Mouse (Mus musculus): Measurements from ENCODE around the gene Scrn3. TPM values are rescaled to one million over a fixed set of nuclear protein-coding genes. Genes with fewer than 3 reads are reported as not detected.

Scrn3 gene
- polyA plus RNA-seq, 1 experiment from 2014 or later = 17.0 TPM

GRCm38 (mm10) chr2:73347136-73347535 lies 34.7 kb downstream of the Scrn3 start:
- H3K9me3 ChIP-seq (ENCODE audit: control insufficient read depth, low read length) = no peaks in the 10 kb centered on the region
- no peak for ATAC-seq (ENCODE audit: insufficient number of reproducible peaks, low FRiP score, low TSS enrichment, low read depth)
- H3K9ac ChIP-seq (ENCODE audit: low read length) = no peak overlapping the region
- H3K27ac ChIP-seq (replicated peaks; ENCODE audit: low read depth, low read length) = no peak overlapping the region
- peak; percentile 52 for DNase-seq (ENCODE audit: low spot score)
- WGBS = 46% methylated on average over 6 of the region's 6 CpGs
- H3K27me3 ChIP-seq (ENCODE audit: control insufficient read depth, insufficient read depth, low read length) = no peaks in the 10 kb centered on the region
- H3K4me2 ChIP-seq (ENCODE audit: low read depth, severe bottlenecking) = no peak overlapping the region
- no peak overlapping the region for H3K4me3 ChIP-seq (ENCODE audit: low read depth, low read length)
- peaks cover 9% of the 10 kb centered on the region; the same call in 1 of the 2 replicates for H3K4me1 ChIP-seq (ENCODE audit: control insufficient read depth, insufficient read depth, low read length)
- no peaks in the 10 kb centered on the region for H3K36me3 ChIP-seq (ENCODE audit: control insufficient read depth, insufficient read depth, low read length)

- Histone ChIP-seq H3K9ac (ENCODE audit: low read length) (no peak overlapping the region), H3K36me3 (ENCODE audit: control insufficient read depth, insufficient read depth, low read length) (no peaks in the 10 kb centered on the region), H3K27ac (replicated peaks; ENCODE audit: low read depth, low read length) (no peak overlapping the region), H3K27me3 (ENCODE audit: control insufficient read depth, insufficient read depth, low read length) (no peaks in the 10 kb centered on the region), H3K9me3 (ENCODE audit: control insufficient read depth, low read length) (no peaks in the 10 kb centered on the region), H3K4me2 (ENCODE audit: low read depth, severe bottlenecking) (no peak overlapping the region), H3K4me1 (ENCODE audit: control insufficient read depth, insufficient read depth, low read length) (peaks cover 9% of the 10 kb centered on the region; the same call in 1 of the 2 replicates), H3K4me3 (ENCODE audit: low read depth, low read length) (no peak overlapping the region)
- no peak for DNase-seq (ENCODE audit: low spot score)
- no peak for ATAC-seq (ENCODE audit: insufficient number of reproducible peaks, low FRiP score, low TSS enrichment, low read depth)
- 38% methylated on average over 9 of the region's 9 CpGs for WGBS
Observed at GRCm38 (mm10) chr2:73347766-73348165, 35.4 kb downstream of the Scrn3 start.

GRCm38 (mm10) chr2:73348221-73348620 lies 35.8 kb downstream of the Scrn3 start:
- Histone ChIP-seq H3K27me3 (ENCODE audit: control insufficient read depth, insufficient read depth, low read length) (no peaks in the 10 kb centered on the region), H3K9ac (ENCODE audit: low read length) (no peak overlapping the region), H3K4me1 (ENCODE audit: control insufficient read depth, insufficient read depth, low read length) (peaks cover 9% of the 10 kb centered on the region; the same call in 1 of the 2 replicates), H3K36me3 (ENCODE audit: control insufficient read depth, insufficient read depth, low read length) (no peaks in the 10 kb centered on the region), H3K27ac (replicated peaks; ENCODE audit: low read depth, low read length) (no peak overlapping the region), H3K9me3 (ENCODE audit: control insufficient read depth, low read length) (no peaks in the 10 kb centered on the region), H3K4me2 (ENCODE audit: low read depth, severe bottlenecking) (no peak overlapping the region), H3K4me3 (ENCODE audit: low read depth, low read length) (no peak overlapping the region)
- ATAC-seq (ENCODE audit: insufficient number of reproducible peaks, low FRiP score, low TSS enrichment, low read depth) = no peak
- WGBS = 71% methylated on average over 6 of the region's 6 CpGs
- no peak for DNase-seq (ENCODE audit: low spot score)

GRCm38 (mm10) chr2:73351496-73351895 lies 39.1 kb downstream of the Scrn3 start:
- Histone ChIP-seq H3K4me3 (ENCODE audit: low read depth, low read length) (no peak overlapping the region), H3K9me3 (ENCODE audit: control insufficient read depth, low read length) (no peaks in the 10 kb centered on the region), H3K4me2 (ENCODE audit: low read depth, severe bottlenecking) (no peak overlapping the region), H3K27ac (replicated peaks; ENCODE audit: low read depth, low read length) (no peak overlapping the region), H3K4me1 (ENCODE audit: control insufficient read depth, insufficient read depth, low read length) (peaks cover 7% of the 10 kb centered on the region; the same call in 1 of the 2 replicates), H3K36me3 (ENCODE audit: control insufficient read depth, insufficient read depth, low read length) (no peaks in the 10 kb centered on the region), H3K27me3 (ENCODE audit: control insufficient read depth, insufficient read depth, low read length) (no peaks in the 10 kb centered on the region), H3K9ac (ENCODE audit: low read length) (no peak overlapping the region)
- ATAC-seq (ENCODE audit: insufficient number of reproducible peaks, low FRiP score, low TSS enrichment, low read depth) = no peak
- 72% methylated on average over 5 of the region's 5 CpGs for WGBS
- DNase-seq (ENCODE audit: low spot score) = no peak

- WGBS = 73% methylated on average over 7 of the region's 7 CpGs
- no peaks in the 10 kb centered on the region for H3K27me3 ChIP-seq (ENCODE audit: control insufficient read depth, insufficient read depth, low read length)
- H3K27ac ChIP-seq (replicated peaks; ENCODE audit: low read depth, low read length) = no peak overlapping the region
- H3K4me1 ChIP-seq (ENCODE audit: control insufficient read depth, insufficient read depth, low read length) = 0 out of 2 replicates have a peak, but pooled peaks cover 4% of the 10 kb centered on the region
- DNase-seq (ENCODE audit: low spot score) (no peak), ATAC-seq (ENCODE audit: insufficient number of reproducible peaks, low FRiP score, low TSS enrichment, low read depth) (no peak)
- H3K9ac ChIP-seq (ENCODE audit: low read length) = no peak overlapping the region
- H3K36me3 ChIP-seq (ENCODE audit: control insufficient read depth, insufficient read depth, low read length) = no peaks in the 10 kb centered on the region
- H3K4me3 ChIP-seq (ENCODE audit: low read depth, low read length) = no peak overlapping the region
- no peaks in the 10 kb centered on the region for H3K9me3 ChIP-seq (ENCODE audit: control insufficient read depth, low read length)
- H3K4me2 ChIP-seq (ENCODE audit: low read depth, severe bottlenecking) = no peak overlapping the region
Observed at GRCm38 (mm10) chr2:73351927-73352374, 39.5 kb downstream of the Scrn3 start.

GRCm38 (mm10) chr2:73357004-73357403 lies 44.6 kb downstream of the Scrn3 start:
- H3K4me2 ChIP-seq (ENCODE audit: low read depth, severe bottlenecking) = 0 out of 2 replicates have a peak overlapping the region, but pooled peaks have one; percentile 24
- 0 out of 2 replicates have a peak, but pooled peaks cover 2% of the 10 kb centered on the region for H3K4me1 ChIP-seq (ENCODE audit: control insufficient read depth, insufficient read depth, low read length)
- no peaks in the 10 kb centered on the region for H3K9me3 ChIP-seq (ENCODE audit: control insufficient read depth, low read length)
- DNase-seq (ENCODE audit: low spot score) (peak; percentile 61), ATAC-seq (ENCODE audit: insufficient number of reproducible peaks, low FRiP score, low TSS enrichment, low read depth) (peak; percentile 39; the same call in 1 of the 2 replicates)
- no peak overlapping the region for H3K4me3 ChIP-seq (ENCODE audit: low read depth, low read length)
- peak overlapping the region; percentile 74 for H3K27ac ChIP-seq (replicated peaks; ENCODE audit: low read depth, low read length)
- H3K27me3 ChIP-seq (ENCODE audit: control insufficient read depth, insufficient read depth, low read length) = no peaks in the 10 kb centered on the region
- WGBS = 30% methylated on average over 18 of the region's 18 CpGs
- H3K36me3 ChIP-seq (ENCODE audit: control insufficient read depth, insufficient read depth, low read length) = no peaks in the 10 kb centered on the region
- 0 out of 2 replicates have a peak overlapping the region, but pooled peaks have one; percentile 23 for H3K9ac ChIP-seq (ENCODE audit: low read length)

- Histone ChIP-seq H3K4me2 (ENCODE audit: low read depth, severe bottlenecking) (no peak overlapping the region), H3K9me3 (ENCODE audit: control insufficient read depth, low read length) (no peaks in the 10 kb centered on the region), H3K9ac (ENCODE audit: low read length) (no peak overlapping the region), H3K4me1 (ENCODE audit: control insufficient read depth, insufficient read depth, low read length) (0 out of 2 replicates have a peak, but pooled peaks cover 2% of the 10 kb centered on the region), H3K36me3 (ENCODE audit: control insufficient read depth, insufficient read depth, low read length) (no peaks in the 10 kb centered on the region), H3K27me3 (ENCODE audit: control insufficient read depth, insufficient read depth, low read length) (no peaks in the 10 kb centered on the region), H3K27ac (replicated peaks; ENCODE audit: low read depth, low read length) (no peak overlapping the region), H3K4me3 (ENCODE audit: low read depth, low read length) (no peak overlapping the region)
- WGBS = 93% methylated on average over 5 of the region's 5 CpGs
- no peak for DNase-seq (ENCODE audit: low spot score)
- ATAC-seq (ENCODE audit: insufficient number of reproducible peaks, low FRiP score, low TSS enrichment, low read depth) = no peak
Observed at GRCm38 (mm10) chr2:73359941-73360340, 47.5 kb downstream of the Scrn3 start.

- Histone ChIP-seq H3K4me3 (ENCODE audit: low read depth, low read length) (no peak overlapping the region), H3K9ac (ENCODE audit: low read length) (no peak overlapping the region), H3K4me2 (ENCODE audit: low read depth, severe bottlenecking) (no peak overlapping the region), H3K4me1 (ENCODE audit: control insufficient read depth, insufficient read depth, low read length) (0 out of 2 replicates have a peak, but pooled peaks cover 2% of the 10 kb centered on the region), H3K27ac (replicated peaks; ENCODE audit: low read depth, low read length) (no peak overlapping the region), H3K27me3 (ENCODE audit: control insufficient read depth, insufficient read depth, low read length) (no peaks in the 10 kb centered on the region), H3K9me3 (ENCODE audit: control insufficient read depth, low read length) (no peaks in the 10 kb centered on the region), H3K36me3 (ENCODE audit: control insufficient read depth, insufficient read depth, low read length) (no peaks in the 10 kb centered on the region)
- 90% methylated on average over 2 of the region's 2 CpGs for WGBS
- DNase-seq (ENCODE audit: low spot score) = no peak
- no peak for ATAC-seq (ENCODE audit: insufficient number of reproducible peaks, low FRiP score, low TSS enrichment, low read depth)
Observed at GRCm38 (mm10) chr2:73360536-73360935, 48.1 kb downstream of the Scrn3 start.

- no peak for ATAC-seq (ENCODE audit: insufficient number of reproducible peaks, low FRiP score, low TSS enrichment, low read depth)
- 76% methylated on average over 5 of the region's 5 CpGs for WGBS
- Histone ChIP-seq H3K4me2 (ENCODE audit: low read depth, severe bottlenecking) (no peak overlapping the region), H3K4me1 (ENCODE audit: control insufficient read depth, insufficient read depth, low read length) (no peaks in the 10 kb centered on the region), H3K9ac (ENCODE audit: low read length) (no peak overlapping the region), H3K27ac (replicated peaks; ENCODE audit: low read depth, low read length) (no peak overlapping the region), H3K9me3 (ENCODE audit: control insufficient read depth, low read length) (no peaks in the 10 kb centered on the region), H3K36me3 (ENCODE audit: control insufficient read depth, insufficient read depth, low read length) (no peaks in the 10 kb centered on the region), H3K27me3 (ENCODE audit: control insufficient read depth, insufficient read depth, low read length) (no peaks in the 10 kb centered on the region), H3K4me3 (ENCODE audit: low read depth, low read length) (no peak overlapping the region)
- DNase-seq (ENCODE audit: low spot score) = no peak
Observed at GRCm38 (mm10) chr2:73363448-73363847, 51.0 kb downstream of the Scrn3 start.
